Mouse (Mus musculus) T-helper 17 cell (primary cell): ENCODE measurements around the gene Gpc5.

Experiments used
- in situ Hi-C, 2 experiments: fragments of 300-600 bp; cut with MboI, MseI; formaldehyde crosslinking; loops; 1 replicate in 1 of 2; 2 replicates in 1 of 2; pipeline ENCODE4 v1.15.1; 2025; ENCODE audit warnings: high pct_unique_total_duplicates in 2 of 2

Gpc5 gene

GRCm38 (mm10) chr14:115485090-115485489 lies 393.1 kb downstream of the Gpc5 start:
- in situ Hi-C loops: no loop called here

GRCm38 (mm10) chr14:115500794-115501193 lies 408.8 kb downstream of the Gpc5 start:
- in situ Hi-C loops: no loop called here

GRCm38 (mm10) chr14:115546516-115547282 lies 454.7 kb downstream of the Gpc5 start:
- in situ Hi-C loops: no loop called here

- in situ Hi-C loops: no loop called here
Observed at GRCm38 (mm10) chr14:115551996-115552395, 460.0 kb downstream of the Gpc5 start.

GRCm38 (mm10) chr14:115580466-115581255 lies 488.6 kb downstream of the Gpc5 start:
- in situ Hi-C loops: no loop called here

GRCm38 (mm10) chr14:115581256-115581633 lies 489.2 kb downstream of the Gpc5 start:
- in situ Hi-C loops: no loop called here

- in situ Hi-C loops: no loop called here
Observed at GRCm38 (mm10) chr14:115600259-115601029, 508.4 kb downstream of the Gpc5 start.

- in situ Hi-C loops: no loop called here
Observed at GRCm38 (mm10) chr14:115614154-115614553, 522.1 kb downstream of the Gpc5 start.

- in situ Hi-C loops: no loop called here
Observed at GRCm38 (mm10) chr14:115616305-115616704, 524.3 kb downstream of the Gpc5 start.

GRCm38 (mm10) chr14:115616846-115617245 lies 524.8 kb downstream of the Gpc5 start:
- in situ Hi-C loops: no loop called here

GRCm38 (mm10) chr14:115620473-115620872 lies 528.5 kb downstream of the Gpc5 start:
- in situ Hi-C loops: no loop called here

- in situ Hi-C loops: no loop called here
Observed at GRCm38 (mm10) chr14:115631160-115631898, 539.3 kb downstream of the Gpc5 start.

GRCm38 (mm10) chr14:115633311-115633710 lies 541.3 kb downstream of the Gpc5 start:
- in situ Hi-C loops: no loop called here

- in situ Hi-C loops: no loop called here
Observed at GRCm38 (mm10) chr14:115679875-115680274, 587.9 kb downstream of the Gpc5 start.

- in situ Hi-C loops: no loop called here
Observed at GRCm38 (mm10) chr14:115746013-115746412, 654.0 kb downstream of the Gpc5 start.

- in situ Hi-C loops: no loop called here
Observed at GRCm38 (mm10) chr14:115760241-115760640, 668.2 kb downstream of the Gpc5 start.

GRCm38 (mm10) chr14:115779382-115780177 lies 687.6 kb downstream of the Gpc5 start:
- in situ Hi-C loops: no loop called here

GRCm38 (mm10) chr14:115804751-115805150 lies 712.7 kb downstream of the Gpc5 start:
- in situ Hi-C loops: no loop called here

- in situ Hi-C loops: no loop called here
Observed at GRCm38 (mm10) chr14:115819021-115819420, 727.0 kb downstream of the Gpc5 start.

- in situ Hi-C loops: no loop called here
Observed at GRCm38 (mm10) chr14:115821657-115822056, 729.6 kb downstream of the Gpc5 start.

GRCm38 (mm10) chr14:115830485-115830884 lies 738.5 kb downstream of the Gpc5 start:
- in situ Hi-C loops: no loop called here
